Mouse (Mus musculus) 3T3-L1 (cell line): Measurements from ENCODE around the gene Rps15.

ENCODE experiments used
- DNase-seq: peaks from one replicate; pipeline ENCODE4 v3.0.0-alpha.2; 2015; ENCODE audit warnings: low read depth, low spot score

Gene Rps15

DNA sequence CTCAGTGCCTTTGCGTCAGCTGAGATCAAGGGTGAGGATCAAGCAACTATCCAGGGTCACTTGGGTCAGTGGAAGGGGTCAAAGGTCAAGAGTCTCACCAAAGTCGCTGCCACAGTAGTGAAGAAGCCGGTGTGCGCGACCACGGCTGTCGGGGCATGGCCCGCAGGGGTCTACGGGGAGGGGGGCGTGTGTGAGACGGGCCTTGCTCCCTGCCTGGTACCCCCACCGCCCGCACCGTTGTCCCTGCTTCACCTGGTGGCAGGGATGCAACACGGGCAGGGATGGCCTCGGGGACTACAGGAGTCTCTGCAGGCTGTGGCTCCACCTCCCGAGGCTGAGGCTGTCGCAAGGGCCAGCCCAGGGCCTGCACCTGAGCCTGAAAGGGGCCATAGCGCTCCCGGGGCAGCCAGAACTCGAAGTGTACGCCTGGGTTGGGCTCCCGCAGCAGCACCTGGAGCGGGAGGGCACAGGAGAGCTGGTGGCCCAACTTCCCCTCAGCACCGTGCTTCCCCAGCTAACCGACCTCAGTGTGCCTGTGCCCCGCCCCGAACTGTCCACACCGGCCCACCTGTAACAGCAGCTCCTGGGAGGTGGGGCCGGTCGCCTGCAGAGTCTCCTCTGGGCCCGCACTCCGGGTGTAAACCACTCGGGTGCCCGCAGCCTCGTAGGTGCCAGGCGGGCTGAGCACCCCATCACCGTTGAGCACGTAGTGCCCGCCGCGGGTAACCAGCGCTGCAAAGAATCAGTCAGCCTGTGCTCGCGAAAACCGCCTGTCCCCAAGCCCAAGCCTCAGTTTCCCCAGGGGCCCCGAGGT is 49.4 kb downstream of the Rps15 start:
- no peak for DNase-seq

DNA sequence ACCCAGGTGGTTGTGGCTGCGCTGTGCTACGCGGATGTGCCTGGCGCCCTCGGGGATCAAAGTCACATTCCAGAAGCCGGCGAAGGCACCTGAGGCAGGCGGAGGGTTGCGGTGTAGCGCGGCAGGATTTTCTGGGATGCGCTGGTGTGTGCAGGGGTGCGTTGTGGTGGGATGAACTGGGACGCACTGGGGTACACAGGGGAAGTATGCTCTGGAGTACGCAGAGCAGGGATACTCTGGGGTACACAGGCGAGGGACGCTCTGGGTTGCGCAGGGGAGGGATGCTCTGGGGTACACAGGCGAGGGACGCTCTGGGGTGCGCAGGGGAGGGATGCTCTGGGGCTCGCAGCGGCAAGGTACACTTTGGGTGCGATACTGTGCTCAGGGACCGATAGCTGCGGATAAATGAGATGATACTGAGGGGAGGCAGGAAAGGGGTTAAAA is 50.1 kb downstream of the Rps15 start:
- DNase-seq, result no peak

DNA sequence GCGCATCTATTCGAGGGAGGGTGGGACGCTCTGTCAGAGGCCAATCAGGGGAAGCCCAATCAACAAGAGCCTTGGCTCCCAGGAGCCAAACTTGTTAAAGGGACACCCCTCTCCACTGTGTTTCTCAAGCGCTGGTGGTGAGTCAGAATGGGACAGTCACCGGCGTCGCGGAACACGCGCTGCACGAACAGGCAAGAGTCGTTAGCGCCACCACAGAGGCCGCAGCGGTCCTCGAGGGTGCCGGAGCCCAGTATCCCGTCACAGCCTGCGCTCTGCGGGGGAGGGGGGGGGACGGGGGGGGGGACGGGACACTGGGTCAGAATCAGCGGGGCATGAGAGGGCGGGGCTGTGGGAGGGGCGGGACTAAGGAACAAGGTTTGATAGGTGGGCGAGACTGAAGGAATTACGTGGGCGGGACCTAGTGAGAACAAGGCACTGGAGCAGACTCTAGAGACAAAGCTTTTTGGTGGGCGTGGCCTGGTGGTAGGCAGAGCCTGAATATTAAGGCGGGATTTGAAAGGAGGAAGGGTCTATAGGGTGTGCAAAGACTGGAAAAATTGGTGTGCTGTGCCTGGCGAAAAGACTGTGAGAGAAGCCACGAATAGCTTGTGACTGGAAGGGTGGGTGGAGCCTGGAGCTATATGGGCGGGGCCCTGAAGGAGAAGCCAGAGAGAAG is 50.6 kb downstream of the Rps15 start:
- no peak for DNase-seq

DNA sequence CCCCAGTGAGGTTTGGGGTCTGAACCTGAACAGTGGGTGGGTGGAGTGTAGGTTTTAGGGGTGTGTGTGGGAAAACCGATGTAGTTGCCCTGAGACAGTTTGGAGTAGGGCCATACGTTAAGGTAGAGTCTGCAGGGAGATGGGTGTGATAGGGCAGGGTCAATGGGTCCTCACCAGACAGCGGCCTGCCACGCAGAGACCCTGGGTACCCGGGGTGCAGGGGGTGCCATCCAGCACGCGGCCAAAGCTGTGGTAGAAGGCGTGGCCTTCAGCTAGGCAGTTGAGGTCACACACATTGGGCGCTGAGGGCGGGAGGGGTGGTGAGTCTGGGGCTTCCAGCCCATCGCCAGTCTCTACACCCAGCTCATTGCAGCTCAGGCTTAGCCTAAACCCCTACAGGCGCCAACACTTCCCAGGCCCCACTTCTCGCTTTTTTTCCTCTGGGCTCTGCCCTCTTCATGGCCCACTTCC is 51.2 kb downstream of the Rps15 start:
- no peak for DNase-seq
